Mouse (Mus musculus) 3T3-L1 (cell line): ENCODE measurements around the gene Cdc7.

Experiments
- DNase-seq: peaks from one replicate; pipeline ENCODE4 v3.0.0-alpha.2; 2015; ENCODE audit warnings: low read depth, low spot score

Cdc7 gene

DNA sequence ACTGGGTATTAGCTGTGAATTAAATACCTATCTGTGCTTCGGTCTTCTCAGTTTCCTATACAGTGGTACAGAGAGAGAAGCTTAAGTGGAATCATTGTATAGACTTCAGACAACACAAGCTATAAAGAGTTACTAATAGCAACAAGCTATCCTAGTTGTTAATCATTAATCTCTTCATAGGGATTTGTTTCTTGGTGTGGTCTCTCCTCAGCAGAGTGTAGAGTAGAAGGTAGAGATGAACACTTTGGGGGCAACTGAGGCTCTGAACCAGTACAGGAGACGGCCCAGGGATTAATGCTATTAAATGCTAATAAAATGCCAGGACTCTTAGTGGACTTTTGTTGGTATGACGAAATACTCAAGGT is 57.9 kb downstream of the Cdc7 start:
- no peak for DNase-seq

DNA sequence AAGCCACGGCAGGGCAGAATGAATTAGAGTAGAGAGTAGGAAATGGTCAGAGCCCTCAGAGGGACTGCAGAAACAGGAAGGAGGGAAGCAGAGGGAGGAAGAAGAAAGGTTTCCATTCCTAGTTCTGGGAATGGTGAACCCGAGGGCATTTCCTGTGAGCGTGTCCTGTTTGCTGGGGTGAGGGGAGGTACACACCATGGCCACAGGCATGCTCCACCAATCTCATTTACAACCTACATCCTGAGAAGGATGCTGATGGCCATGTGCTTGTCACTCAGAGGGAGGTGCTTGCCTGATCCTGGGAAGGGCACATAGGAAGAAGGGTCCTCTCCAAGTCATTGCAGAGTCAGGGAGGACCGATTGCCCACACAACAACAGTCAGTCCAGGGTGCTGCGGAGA is 59.8 kb downstream of the Cdc7 start:
- DNase-seq, result no peak

DNA sequence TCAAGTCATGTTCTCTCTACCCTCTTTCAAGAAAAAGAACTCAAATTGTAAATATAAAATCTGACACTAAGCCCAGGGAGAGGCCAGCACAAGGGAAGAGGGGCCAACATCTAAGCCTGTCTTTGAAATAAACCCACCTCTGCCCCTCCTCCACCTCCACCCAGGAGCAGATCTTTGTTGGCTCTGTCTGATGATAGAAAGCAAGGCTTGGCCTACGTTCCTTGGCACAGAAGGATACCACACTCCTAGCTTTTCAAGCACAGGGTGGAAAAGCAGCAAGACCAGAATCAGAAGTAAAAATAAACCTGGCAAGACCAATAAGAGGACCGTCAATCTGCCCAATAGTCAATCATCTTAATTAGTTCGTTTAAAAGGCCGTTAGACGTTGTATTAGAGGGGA is 61.2 kb downstream of the Cdc7 start:
- no peak for DNase-seq

DNA sequence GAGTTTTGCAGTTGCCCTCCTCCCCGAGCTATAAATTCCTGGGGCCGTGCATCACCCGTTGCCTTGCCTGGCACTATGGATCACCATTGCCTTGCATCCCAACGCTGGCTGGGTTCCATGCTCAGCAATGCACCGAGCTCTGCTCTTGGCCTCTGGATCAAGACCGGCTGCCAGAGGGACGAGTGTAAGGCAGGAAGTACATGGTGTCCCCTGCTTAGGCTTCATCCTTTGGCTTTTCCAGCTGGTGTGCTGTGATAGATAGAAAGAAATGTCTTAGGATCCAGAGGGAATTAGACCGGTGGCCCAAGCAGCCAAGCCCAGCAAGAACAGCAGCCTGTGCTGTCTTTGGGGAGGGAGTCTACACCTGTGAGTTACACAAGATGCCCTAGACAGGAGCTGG is 61.7 kb downstream of the Cdc7 start:
- no peak for DNase-seq

DNA sequence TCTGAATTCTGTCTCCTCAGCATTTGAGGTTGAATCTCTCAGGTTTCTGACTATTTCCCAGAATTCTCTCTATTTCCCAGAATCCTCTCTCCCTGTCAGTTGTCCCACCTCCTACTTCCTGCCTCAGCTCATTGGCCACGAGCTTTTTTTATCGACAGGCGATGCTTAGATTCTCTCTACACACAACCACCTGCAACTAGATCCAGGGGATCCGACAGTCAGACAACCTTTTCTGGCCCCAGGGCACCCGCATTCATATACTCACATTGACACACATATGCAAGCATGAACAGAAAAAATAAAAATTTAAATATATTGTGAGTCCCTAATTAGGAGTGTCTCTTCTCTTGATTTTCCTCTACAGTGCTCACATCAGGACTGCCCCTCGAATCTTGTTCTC is 63.5 kb downstream of the Cdc7 start:
- DNase-seq, result no peak

DNA sequence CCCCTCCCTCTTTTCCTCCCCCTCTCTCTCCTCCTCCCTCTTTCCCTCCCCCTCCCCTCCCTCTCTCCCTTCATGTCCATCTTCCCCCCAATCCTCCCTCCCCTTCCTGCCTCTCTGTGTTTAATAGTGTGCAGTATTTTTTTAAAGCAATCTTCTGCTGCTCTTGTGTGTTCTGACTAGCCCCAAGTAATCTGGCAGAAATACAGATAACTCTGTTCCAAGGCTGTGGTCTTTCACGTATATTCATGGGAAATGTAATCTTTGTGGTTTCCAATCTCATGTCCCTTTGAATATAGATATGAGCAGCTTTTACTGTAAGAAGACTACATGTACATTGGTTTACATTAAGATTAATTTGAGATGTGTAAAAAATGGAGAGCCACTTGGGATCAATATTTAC is 64.4 kb downstream of the Cdc7 start:
- no peak for DNase-seq

DNA sequence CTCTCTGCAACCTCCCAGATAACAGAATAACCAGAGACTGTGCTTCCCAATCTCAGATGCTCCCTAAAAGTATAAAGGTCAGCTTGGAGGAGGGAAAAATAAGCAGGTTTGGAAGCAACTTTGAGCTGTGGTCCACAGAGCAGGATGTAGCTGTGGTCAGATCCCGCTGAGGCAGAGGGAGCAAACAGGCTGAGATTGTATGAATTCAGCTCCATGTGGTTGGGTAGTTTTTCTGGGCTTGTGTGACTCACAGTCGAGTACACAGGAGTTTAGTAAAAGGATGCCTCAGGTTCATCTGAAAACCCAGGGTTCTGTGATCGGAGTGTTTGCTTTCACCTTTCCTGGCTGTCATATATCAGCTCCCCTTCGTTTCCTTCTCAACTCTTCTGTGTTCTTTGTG is 65.7 kb downstream of the Cdc7 start:
- peak; percentile 70 for DNase-seq

DNA sequence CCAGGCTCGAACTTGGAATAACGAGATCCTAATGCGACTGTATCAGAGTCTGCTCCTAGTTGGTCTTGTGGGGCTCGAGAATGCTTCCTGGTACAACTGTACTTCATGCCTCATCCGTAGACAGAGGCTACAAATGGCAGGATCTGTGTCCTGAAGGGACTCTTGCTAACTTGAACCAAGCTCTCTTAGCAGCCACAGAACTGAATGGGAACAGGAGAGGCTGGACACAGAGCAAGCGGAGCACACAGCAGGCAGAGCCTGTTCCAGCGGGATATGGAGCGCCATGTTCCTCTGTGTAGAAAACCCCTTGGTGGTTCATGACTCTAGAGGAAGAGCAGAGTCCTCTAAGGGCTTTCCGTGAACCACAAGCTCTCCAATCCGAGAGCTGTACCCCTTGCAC is 66.7 kb downstream of the Cdc7 start:
- no peak for DNase-seq
